Mouse (Mus musculus): ENCODE data around the gene N4bp2l1. TPM values are rescaled to one million over a fixed set of nuclear protein-coding genes. Genes with fewer than 3 reads are reported as not detected.

N4bp2l1 gene
- polyA plus RNA-seq, 1 experiment from 2014 or later: 16.3 TPM

DNA sequence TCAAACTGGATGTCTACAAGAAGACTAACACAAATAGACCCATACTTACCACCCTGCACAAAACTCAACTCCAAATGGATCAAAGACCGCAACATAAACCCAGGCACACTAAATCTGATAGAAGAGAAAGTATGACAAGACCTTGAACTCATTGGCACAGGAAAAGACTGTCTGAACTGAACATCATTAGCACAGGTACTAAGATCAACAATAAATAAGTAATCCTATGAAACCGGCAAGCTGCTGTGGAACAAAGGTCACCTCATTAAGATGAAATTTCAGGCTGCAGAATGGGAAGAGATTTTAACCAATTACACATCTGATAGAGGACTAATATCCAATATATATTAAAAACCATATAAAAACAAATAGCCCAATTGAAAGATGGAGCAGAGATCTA lies 19.2 kb upstream of the N4bp2l1 start:
- Histone ChIP-seq H3K4me1 (replicated peaks) (no peaks in the 10 kb centered on the region), H3K27me3 (no peaks in the 10 kb centered on the region), H3K36me3 (no peaks in the 10 kb centered on the region), H3K4me3 (no peak overlapping the region), H3K27ac (replicated peaks) (no peak overlapping the region), H3K9me3 (no peaks in the 10 kb centered on the region), H3K4me2 (no peak overlapping the region), H3K9ac (no peak overlapping the region)
- ATAC-seq (ENCODE audit: low FRiP score, low read depth): no peak
- 95% methylated on average over 2 of the region's 2 CpGs for WGBS

GRCm38 (mm10) chr5:150614054-150614453 lies 17.1 kb upstream of the N4bp2l1 start:
- Histone ChIP-seq H3K9me3 (no peaks in the 10 kb centered on the region), H3K36me3 (no peaks in the 10 kb centered on the region), H3K4me1 (replicated peaks) (no peaks in the 10 kb centered on the region), H3K4me3 (no peak overlapping the region), H3K27me3 (no peaks in the 10 kb centered on the region), H3K4me2 (no peak overlapping the region), H3K9ac (no peak overlapping the region), H3K27ac (replicated peaks) (no peak overlapping the region)
- WGBS: 93% methylated on average over 2 of the region's 2 CpGs
- ATAC-seq (ENCODE audit: low FRiP score, low read depth): no peak

- peaks cover 6% of the 10 kb centered on the region; the same call in 1 of the 2 replicates for H3K36me3 ChIP-seq
- H3K9ac ChIP-seq: no peak overlapping the region
- no peak overlapping the region for H3K4me3 ChIP-seq
- no peaks in the 10 kb centered on the region for H3K9me3 ChIP-seq
- ATAC-seq (ENCODE audit: low FRiP score, low read depth): no peak
- H3K4me2 ChIP-seq: no peak overlapping the region
- H3K27me3 ChIP-seq: no peaks in the 10 kb centered on the region
- 75% methylated on average over 12 of the region's 12 CpGs for WGBS
- no peak overlapping the region for H3K27ac ChIP-seq (replicated peaks)
- no peaks in the 10 kb centered on the region for H3K4me1 ChIP-seq (replicated peaks)
Measured at GRCm38 (mm10) chr5:150611697-150612096, 14.7 kb upstream of the N4bp2l1 start.

DNA sequence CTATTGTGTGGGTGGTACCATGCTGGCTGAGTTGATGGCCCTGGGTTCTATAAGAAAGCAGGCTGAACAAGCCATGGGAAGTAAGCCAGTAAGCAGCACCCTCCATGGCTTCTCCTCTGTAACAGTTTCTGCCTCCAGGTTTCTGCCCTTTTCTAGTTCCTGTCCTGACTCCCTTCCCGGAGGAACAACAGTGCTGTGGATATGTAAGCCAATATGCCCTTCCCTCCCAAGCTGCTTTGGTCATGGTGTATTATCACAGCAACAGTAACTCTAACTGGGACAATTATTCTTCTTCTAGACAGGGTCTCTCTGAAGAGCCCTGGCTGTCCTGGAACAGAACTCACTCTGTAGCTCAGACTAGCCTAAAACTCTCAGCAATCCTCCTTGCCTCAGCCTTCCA lies 14.1 kb upstream of the N4bp2l1 start:
- Histone ChIP-seq H3K9me3 (no peaks in the 10 kb centered on the region), H3K36me3 (peaks cover 6% of the 10 kb centered on the region; the same call in 1 of the 2 replicates), H3K9ac (no peak overlapping the region), H3K4me2 (no peak overlapping the region), H3K27me3 (no peaks in the 10 kb centered on the region), H3K4me3 (no peak overlapping the region), H3K27ac (replicated peaks) (no peak overlapping the region), H3K4me1 (replicated peaks) (no peaks in the 10 kb centered on the region)
- no peak for ATAC-seq (ENCODE audit: low FRiP score, low read depth)
- WGBS: 72% methylated on average over 1 of the region's 1 CpGs

GRCm38 (mm10) chr5:150607631-150608030 lies 10.6 kb upstream of the N4bp2l1 start:
- Histone ChIP-seq H3K9ac (no peak overlapping the region), H3K4me1 (replicated peaks) (no peaks in the 10 kb centered on the region), H3K4me2 (no peak overlapping the region), H3K4me3 (no peak overlapping the region), H3K27me3 (no peaks in the 10 kb centered on the region), H3K9me3 (no peaks in the 10 kb centered on the region), H3K36me3 (peaks cover 6% of the 10 kb centered on the region; the same call in 1 of the 2 replicates), H3K27ac (replicated peaks) (no peak overlapping the region)
- 94% methylated on average over 8 of the region's 8 CpGs for WGBS
- no peak for ATAC-seq (ENCODE audit: low FRiP score, low read depth)

GRCm38 (mm10) chr5:150606131-150606530 lies 9.1 kb upstream of the N4bp2l1 start:
- 96% methylated on average over 6 of the region's 6 CpGs for WGBS
- Histone ChIP-seq H3K27ac (replicated peaks) (no peak overlapping the region), H3K27me3 (no peaks in the 10 kb centered on the region), H3K4me2 (no peak overlapping the region), H3K4me1 (replicated peaks) (peaks cover 4% of the 10 kb centered on the region), H3K9me3 (no peaks in the 10 kb centered on the region), H3K9ac (no peak overlapping the region), H3K4me3 (no peak overlapping the region), H3K36me3 (peaks cover 6% of the 10 kb centered on the region; the same call in 1 of the 2 replicates)
- no peak for ATAC-seq (ENCODE audit: low FRiP score, low read depth)

DNA sequence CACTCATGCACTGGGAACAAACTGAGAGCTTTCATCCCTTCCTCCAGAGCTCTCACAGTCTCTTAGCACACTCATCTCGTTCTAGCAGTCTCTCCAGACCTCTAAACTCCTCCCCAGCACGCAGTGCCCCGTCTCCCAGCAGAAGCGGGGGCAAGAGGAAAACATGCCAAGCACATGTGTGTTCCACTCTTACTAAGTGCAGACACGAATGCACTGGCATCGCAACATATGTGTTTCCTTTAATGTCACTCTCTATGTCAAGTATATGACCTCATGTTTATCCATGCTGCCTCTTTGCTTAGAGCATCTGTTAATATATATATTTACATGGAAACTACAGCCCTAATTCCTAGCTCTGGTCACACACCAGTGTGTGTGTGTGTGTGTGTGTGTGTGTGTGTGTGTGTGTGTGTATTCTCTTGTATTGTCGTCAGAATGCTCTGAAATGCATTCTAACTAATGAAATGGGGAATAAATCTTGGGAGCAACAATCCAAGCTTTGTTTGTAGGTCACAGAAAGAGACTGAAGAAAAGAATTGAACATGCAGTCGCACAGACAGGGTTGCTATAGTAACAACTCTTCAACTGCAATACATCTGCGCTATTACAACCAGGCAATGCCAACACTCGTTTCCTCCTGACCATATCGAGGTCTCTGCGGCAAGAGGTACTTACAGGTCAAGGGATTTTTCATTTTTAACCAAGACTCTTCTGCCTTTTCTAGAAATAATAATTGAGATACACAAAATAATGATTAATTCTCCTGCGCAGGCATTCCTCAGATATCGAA lies 4.6 kb upstream of the N4bp2l1 start:
- Histone ChIP-seq H3K4me2 (no peak overlapping the region), H3K4me1 (replicated peaks) (peaks cover 7% of the 10 kb centered on the region), H3K9ac (no peak overlapping the region), H3K27ac (replicated peaks) (peak overlapping the region; percentile 67), H3K27me3 (peaks cover under 1% of the 10 kb centered on the region; the same call in 1 of the 2 replicates), H3K9me3 (no peaks in the 10 kb centered on the region), H3K36me3 (no peaks in the 10 kb centered on the region), H3K4me3 (no peak overlapping the region)
- WGBS: 55% methylated on average over 14 of the region's 14 CpGs
- peak; percentile 71; the same call in 1 of the 2 replicates for ATAC-seq (ENCODE audit: low FRiP score, low read depth)

- peaks cover 7% of the 10 kb centered on the region for H3K4me1 ChIP-seq (replicated peaks)
- H3K9me3 ChIP-seq: no peaks in the 10 kb centered on the region
- no peak overlapping the region for H3K4me2 ChIP-seq
- WGBS: 73% methylated on average over 20 of the region's 20 CpGs
- no peaks in the 10 kb centered on the region for H3K36me3 ChIP-seq
- no peak overlapping the region for H3K9ac ChIP-seq
- H3K27me3 ChIP-seq: peaks cover 7% of the 10 kb centered on the region
- ATAC-seq (ENCODE audit: low FRiP score, low read depth): no peak
- peak overlapping the region; percentile 67 for H3K27ac ChIP-seq (replicated peaks)
- H3K4me3 ChIP-seq: no peak overlapping the region
Measured at GRCm38 (mm10) chr5:150600554-150601440, 3.8 kb upstream of the N4bp2l1 start.

- H3K27ac ChIP-seq (replicated peaks): no peak overlapping the region
- WGBS: 65% methylated on average over 13 of the region's 13 CpGs
- H3K9me3 ChIP-seq: no peaks in the 10 kb centered on the region
- H3K9ac ChIP-seq: no peak overlapping the region
- H3K4me1 ChIP-seq (replicated peaks): peaks cover 13% of the 10 kb centered on the region
- H3K4me2 ChIP-seq: no peak overlapping the region
- no peak overlapping the region for H3K4me3 ChIP-seq
- peaks cover 10% of the 10 kb centered on the region for H3K27me3 ChIP-seq
- ATAC-seq (ENCODE audit: low FRiP score, low read depth): no peak
- no peaks in the 10 kb centered on the region for H3K36me3 ChIP-seq
Measured at GRCm38 (mm10) chr5:150599301-150600294, 2.6 kb upstream of the N4bp2l1 start.

DNA sequence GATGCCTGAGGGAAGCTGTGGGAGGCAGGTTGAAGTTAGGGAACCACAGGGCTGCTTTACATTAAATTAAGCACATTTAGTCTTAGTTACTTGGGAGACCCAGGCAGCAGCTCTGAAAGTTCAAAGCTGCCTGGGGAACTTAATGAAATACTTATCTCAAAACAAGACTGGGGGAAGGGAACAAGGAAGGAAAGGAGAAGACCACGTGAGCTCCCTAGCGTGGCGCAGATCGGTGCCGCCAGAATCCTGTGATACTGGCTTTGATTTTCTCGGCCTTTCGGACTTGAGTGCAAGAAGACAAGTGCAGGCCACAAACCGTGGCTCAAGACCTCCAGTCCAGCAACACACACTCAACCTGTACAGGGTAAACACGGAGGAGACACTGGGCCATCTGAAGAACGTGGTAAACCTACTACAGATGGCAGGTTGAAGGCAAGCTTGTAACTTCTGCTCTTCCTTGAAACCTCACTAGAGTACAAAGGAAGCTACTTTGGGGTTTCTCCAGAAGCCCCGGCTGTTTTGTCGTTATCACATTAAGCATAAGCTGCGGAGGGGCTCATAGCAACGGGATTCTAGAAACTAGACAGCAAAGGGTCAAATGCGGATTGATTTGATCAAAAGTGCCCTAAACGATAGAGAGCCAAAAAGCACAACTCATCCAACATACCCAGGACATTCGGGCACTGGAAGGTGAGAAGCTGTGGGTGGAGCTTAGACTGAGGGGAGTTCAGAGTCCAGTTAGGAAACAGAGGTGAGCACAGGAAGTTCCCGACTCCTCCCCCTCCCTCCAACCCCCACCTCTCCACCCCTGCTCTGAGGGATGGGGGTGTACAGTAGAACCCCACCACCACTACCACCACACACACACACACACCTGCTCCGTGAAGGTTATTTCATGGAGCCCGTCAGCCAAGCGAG lies 1.5 kb upstream of the N4bp2l1 start:
- Histone ChIP-seq H3K9me3 (no peaks in the 10 kb centered on the region), H3K27me3 (peaks cover 10% of the 10 kb centered on the region), H3K9ac (no peak overlapping the region), H3K4me3 (no peak overlapping the region), H3K36me3 (no peaks in the 10 kb centered on the region), H3K4me2 (no peak overlapping the region), H3K27ac (replicated peaks) (no peak overlapping the region), H3K4me1 (replicated peaks) (peaks cover 15% of the 10 kb centered on the region)
- 74% methylated on average over 21 of the region's 21 CpGs for WGBS
- ATAC-seq (ENCODE audit: low FRiP score, low read depth): no peak
